Mouse (Mus musculus) brain, embryonic 18.5 days (tissue): ENCODE measurements at regions not wholly inside any gene's neighbourhood (a gene's known extent, or its start where the extent isn't known, plus 50 kb on each side); places are given as distances from the start of the nearest gene placed in this dataset.

ENCODE experiments used
- DNase-seq: peaks from one replicate; pipeline ENCODE4 v3.0.0-alpha.2; 2012; ENCODE audit warnings: low read depth, low spot score

DNA sequence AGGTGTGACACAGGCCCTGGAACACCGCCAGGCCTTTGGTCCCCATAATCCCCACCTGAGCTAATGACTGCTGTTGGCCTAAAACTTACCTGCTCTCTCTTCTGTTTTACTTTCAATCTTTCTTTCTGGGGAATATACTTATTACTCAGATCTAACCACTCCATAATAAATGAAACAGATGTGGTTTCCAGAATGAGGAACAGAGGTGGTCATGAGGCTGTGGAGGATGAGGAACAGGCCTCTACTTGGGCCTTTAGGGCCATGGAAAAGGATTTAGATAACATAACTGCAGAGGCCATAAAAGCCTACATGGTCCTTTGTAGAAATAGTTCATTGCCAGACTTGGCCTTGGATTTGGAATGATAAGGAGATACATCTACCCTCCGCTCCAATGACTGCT, 74.1 kb downstream of the B3gnt5 start:
- DNase-seq = no peak

DNA sequence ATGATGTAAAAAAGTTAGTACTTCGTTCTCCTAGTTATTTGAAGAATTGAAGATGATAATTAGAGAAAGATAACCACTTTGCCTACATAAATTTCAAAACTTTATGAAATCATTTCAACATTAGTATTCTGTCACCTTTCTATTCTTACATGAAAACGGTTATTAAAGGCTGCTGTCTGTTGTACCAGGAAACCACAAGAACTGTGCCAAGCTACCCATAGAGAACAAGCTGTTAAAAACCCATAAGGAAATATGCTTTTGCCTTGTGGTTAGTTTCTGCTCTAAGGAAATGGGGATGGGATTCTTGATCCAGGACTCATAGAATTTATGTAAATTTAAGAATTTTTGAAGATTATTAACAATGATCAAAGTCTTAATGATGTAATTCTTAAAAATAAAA, 74.7 kb downstream of the B3gnt5 start:
- no peak for DNase-seq

DNA sequence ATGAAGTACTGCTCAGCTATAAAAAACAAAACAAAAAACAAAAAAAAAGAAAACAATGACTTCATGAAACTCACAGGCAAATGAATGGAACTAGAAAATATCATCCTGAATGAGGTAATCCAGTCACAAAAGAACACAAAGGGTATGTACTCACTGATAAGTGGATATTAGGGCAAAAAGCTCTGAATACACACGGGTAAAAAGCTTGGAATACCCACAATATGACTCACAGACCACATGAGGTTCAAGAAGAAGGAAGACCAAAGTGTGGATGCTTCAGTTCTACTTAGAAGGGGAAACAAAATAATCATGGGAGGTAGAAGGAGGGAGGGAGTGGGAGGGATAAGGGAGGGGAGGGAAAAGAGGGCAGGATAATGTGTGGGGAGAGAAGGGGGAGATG, 79.8 kb downstream of the B3gnt5 start:
- no peak for DNase-seq

DNA sequence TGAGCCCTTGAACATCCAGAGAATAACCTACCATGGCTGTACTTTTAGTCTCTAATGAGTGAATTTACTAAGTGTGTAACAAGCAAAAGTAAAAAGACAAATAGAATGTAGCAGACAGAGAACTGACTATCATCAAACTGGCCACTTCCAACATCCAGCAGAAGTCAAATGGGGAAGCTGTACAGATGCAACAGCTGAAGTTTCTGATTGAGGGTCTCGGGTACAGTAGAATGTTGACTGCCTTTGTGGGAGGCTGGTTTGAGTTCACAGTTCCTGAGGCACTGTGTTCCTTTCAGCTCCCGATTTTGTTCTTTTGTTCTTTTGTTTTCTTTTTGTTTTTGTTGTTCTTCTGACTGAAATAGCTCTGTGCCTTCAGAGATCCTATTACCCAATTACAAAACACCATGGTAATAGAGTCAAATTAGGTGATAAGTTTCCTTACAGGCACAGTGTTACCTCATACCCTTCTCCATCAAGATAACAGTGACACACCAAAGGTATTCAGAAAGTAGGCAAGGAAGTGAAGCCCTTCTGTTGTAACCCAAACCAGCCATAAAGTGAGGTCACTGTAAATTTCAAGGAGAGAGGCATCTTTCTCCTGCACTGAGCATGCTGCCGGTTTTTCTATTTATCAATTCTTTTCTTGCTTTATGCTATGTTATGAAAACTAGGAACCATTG, 82.5 kb downstream of the B3gnt5 start:
- DNase-seq = no peak

DNA sequence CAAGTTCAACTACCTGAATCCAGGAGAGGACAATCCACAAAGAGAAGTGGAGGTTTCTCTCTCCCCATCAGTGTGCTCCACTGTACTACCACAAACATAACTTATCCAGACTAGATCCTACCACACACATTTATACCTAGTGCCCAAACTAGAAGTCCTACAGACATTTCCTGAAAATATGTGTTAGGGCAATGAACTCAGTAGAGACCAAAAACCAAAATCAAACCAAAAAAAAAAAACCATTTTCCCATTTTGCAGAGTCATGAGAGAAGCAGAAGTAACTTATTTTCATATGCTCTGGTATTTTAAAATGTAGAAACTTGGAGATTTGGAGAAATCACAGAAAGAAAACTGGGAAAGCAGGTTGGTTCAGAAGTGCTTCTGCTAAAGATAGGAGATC, 83.7 kb downstream of the B3gnt5 start:
- no peak for DNase-seq

DNA sequence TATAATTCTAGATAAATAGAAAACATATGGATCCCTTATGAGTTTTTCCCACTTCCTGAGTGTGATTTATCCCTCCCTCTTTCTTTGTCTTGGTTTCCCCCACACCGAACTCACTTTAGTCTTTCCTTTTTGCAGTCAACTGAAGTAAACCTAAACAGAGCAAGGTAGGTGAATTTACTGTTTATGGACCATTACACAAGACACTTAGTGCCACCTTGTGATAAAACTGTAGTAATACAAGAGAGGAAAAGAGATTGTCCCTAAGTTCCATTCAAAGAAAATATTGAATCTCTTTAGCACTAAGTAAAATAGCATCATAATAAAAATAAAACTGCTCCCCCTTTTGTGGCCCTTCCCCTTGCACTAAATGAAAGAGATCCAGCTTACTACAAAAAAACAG, 88.4 kb downstream of the B3gnt5 start:
- DNase-seq = no peak

DNA sequence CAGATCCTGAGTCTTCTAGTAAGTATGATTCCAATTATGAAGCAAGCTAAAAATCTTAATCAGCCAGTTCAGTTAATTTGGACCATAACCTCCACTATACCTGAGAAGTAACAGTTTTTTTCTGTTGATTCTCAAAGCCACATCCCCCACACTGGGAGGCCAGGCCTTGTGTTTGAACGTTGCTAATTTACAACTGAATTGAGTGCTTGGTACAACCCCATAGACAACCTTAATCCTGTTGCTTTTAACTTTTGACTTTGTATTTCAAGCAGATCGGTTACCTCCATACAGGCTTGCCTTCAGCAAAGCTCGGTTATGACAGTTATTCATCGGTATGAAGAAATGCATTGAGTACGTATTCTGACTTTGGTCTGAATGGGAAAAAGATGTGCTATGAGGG, 105.3 kb downstream of the B3gnt5 start:
- DNase-seq = no peak

DNA sequence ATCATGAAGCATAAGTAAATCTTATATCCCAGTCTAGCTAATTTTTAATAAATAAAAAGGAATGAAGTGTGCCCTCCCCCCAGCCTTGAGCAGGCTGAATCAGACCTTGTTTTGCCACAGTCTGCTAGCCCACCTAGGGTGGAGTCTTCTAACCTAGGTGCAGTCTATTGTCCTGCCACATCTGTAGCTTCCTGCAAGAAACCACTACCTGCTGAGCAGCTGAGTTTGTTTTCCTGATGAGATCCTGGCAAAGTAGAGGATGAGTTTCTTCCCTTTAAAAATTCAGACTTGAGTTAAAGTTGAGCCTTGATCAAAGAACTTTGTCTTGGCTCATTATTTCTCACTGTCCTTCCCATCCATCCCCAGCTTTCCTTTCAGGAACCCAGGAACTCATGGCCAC, 105.9 kb downstream of the B3gnt5 start:
- no peak for DNase-seq

DNA sequence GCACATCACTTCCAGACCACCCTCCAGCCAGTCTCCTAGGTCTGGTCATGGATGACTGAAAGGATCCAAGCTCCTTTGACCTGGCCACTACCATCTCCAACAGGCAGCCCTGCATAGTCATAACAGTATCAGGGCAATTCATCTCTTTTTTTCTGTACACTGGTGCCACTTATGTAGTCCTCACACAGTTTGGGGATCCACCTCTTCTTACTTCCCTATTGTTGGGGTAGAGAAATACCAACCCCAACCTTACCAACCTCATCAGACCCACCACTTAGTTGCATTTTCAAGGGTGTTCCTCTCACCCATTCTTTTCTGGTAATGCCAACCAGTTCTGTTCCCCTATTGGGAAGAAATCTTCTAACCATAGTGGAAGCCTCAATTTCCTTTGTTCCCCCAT, 109.4 kb downstream of the B3gnt5 start:
- no peak for DNase-seq

DNA sequence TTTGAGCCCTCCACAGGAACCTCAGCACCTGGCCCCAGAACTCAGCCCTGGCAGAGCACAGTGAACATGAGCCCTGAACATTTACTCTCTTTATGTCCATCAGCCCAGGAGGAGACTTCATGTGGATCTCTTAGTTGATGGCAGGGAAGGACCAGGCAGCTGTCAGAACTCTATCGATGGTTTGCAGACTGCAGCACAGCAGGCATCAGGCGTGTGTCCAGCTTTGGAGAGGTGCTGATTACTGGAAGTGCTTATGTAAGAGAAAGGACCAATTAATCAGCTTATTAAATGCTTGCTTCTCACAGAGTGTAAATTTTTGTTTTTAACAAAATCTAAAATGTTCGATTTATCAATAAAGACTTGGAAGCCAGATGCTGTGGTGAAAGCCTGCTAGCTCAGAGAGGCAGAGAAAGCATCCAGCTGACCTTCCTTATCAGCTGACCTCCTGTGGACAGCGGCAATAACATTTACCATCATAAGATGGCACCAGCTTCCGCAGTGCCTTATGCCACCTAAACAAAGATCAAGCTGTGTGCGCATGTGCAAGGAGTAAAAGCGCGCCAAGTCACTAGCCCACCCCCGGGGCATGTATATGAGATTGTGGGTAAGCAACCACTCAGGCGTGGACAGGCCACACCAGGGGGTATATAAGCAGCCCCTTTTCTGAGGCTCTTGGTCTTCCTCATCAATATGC, 105.8 kb downstream of the Klhl6 start:
- no peak for DNase-seq

DNA sequence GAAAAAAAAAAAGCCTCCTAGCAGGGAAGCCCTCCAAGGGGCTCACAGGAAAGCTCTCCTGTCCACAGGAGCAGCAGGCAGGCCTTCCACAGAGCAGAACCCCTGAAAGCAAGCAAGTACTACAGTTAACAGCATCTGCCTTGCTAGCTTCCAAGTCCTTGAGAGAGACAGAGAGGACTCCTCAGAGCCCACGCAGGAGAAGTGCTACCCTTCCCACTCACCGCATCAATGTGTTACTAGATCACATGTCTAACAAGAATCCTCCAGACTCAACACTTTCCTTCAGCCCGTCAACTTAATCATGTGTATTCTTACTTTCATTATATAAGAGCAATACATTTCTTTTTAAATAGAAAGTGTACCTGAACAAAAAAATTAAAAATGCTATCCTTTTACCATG, 99.9 kb downstream of the Klhl6 start:
- DNase-seq = no peak

DNA sequence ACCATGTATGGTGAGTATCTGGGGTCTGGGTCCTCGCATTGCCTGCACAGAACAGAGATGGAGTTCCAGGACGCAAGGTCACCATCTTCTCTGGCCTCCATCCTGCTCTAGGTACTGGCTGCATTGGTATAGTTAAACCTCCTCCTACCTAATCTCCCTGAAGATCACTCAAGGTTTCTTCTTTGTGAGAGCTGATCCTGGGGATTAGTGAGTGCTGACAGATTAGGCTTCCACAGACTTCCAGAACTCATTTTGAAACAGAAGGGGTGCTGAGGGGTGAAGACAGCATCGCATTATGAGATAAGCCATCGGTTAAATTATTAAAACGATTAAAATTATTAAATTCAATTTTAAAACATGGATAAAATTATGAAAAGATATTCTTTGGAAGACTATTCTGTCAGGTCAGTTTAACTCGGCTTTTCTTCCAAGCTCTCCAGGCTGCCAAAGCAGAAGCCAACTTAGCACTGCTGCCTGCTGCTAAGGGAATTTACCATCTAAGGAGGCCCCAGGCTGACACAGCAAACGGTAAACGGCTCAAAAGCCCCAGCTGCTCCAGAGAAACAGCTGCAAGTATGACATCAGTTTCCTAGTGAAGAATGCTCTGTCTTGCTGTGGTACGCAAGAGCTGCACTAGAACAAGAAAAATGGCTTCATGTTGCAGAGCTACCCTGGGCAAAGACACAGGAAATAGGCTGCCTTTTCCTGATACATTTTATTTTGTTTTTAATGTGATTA, 98.9 kb downstream of the Klhl6 start:
- DNase-seq = peak; percentile 30

DNA sequence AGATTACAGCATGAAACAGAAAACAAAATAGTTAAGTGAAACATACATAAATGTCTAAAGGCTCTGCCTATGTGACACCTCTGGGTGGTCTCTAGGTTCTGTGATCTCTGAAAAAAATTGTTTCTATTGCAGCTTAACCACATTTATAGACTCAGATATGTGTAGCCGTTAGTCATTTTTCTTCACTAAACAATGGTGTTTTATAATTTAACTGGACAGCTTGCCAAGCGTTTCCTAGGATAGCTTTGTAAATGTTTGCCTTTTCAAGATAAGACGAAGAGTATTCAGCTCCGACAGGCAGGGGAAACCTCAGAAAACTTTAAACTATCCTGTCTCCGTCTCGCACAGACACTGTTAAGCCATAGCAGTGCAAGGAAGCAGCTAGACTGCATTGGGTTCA, 98.3 kb downstream of the Klhl6 start:
- no peak for DNase-seq

DNA sequence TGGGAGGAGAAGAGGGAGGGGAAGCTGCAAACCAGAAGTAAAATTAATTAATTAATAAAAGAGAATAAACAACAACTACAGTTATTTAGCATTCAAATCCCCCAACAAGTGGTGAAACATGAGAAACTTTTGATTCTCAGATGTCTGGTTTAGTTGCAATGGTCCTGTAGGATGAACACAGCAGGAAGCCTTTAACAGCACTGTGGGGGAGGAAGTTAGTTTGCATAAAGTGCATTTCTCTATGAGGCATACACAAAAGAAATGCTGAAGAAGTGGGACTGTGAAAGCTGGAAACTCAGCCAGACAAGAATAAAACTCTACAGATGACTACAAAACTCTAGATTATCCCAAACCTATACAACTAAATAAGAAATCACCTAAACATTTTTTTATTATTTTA, 96.2 kb downstream of the Klhl6 start:
- DNase-seq = no peak

DNA sequence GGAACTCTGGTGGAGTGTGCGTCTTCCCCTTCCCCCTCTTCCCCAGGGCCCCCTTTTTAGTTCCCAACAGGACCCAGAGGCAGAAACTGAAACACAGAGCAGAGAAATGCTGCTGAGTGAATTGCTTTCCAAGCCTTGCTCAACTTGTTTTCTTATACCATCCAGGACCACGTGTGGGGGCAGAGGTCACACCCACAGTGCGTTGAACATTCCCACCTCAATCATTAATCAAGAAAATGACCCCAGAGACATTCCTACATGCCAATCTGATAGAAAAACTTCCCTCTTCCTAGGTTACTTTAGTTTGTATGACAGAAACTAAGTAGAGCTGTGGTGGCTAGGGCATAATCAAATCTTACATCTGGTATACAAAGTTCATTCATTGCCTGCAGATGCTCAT, 93.3 kb downstream of the Klhl6 start:
- DNase-seq = no peak

DNA sequence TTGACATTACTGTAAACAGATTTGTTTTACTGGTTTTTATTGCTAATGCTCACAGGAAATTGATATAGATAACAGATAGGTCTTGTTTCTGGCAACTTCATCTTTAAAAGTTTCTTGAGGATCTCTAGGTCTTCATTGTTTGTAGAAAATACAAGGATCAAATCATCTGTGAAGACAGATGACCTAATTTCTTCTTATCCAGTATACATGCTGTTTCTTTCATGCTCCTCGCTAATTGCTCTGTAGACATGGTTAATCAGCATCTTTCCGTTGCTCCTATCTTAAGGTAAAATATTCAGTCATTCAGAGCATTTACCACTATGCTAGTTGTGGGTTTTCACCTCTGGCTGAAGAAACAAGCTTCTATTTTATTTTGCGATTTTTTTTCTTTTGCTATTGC, 91.4 kb downstream of the Klhl6 start:
- DNase-seq = no peak

DNA sequence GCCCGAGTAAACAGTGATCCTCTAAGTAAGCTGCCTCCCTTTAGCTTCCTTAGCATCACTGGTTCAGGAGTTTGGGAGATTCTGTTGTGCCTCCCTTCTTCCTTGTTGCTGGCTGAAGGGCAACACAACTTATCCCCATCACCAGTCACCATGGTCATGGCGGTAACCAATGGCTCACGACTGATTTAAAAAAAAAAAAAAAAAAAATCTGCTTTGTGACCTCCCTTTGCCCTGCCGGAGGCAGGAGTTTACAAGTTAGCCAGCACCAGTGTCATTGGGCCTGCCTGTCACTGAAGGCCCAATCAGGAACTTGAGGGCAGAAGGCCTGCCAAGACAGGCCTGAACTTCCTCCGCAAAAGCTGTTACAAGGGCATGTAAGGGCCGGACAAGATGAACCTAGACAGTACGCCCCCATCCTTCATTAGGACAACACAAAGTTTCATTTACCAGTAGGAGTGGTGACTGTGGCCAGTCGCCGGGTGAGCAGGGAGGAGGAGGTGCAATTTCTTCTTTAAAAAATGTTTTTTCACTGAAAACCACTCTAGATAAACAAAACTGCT, 88.3 kb downstream of the Klhl6 start:
- DNase-seq = no peak
